Mouse (Mus musculus): ENCODE data around the gene Fbf1.
A peak's percentile ranks its signal among the peaks of the same experiment; 100 is the strongest.

- peak; percentile 10; the same call in 1 of the 2 replicates for TF ChIP-seq CTCF (IDR thresholded peaks at IDR 0.05; ENCODE audit: low read depth, low read length)
- TF ChIP-seq POLR2A (IDR thresholded peaks at IDR 0.05; ENCODE audit: extremely low read depth, insufficient read depth, low read length): no peak
Measured at GRCm38 (mm10) chr11:116195252-116195651, 27.3 kb upstream of the Fbf1 start.

All from liver, adult 2 months (tissue).